Mouse (Mus musculus) heart, postnatal 36 days (tissue): ENCODE results near the gene Gm5168. TPM values are rescaled to one million over a fixed set of nuclear protein-coding genes. Genes with fewer than 3 reads are reported as not detected.
"Not testable (repeated sequence)": the region's sequence is repeated elsewhere in the genome, so short reads cannot be mapped to it uniquely, and the experiment has no call there.

Experiments
- DNase-seq, 2 experiments: peaks; one replicate each; pipeline ENCODE4 v3.0.0; 2021 to 2022
- intact Hi-C: fragments of 180-260 bp; cut with DNase I; formaldehyde crosslinking; loops from one replicate; pipeline ENCODE4 v1.15.1; 2025
- total RNA-seq, 2 experiments: library from RNA; stranded (reverse); gene quantifications; 2 replicates each; pipeline ENCODE4 v1.2.3; 2021

Gm5168 gene
- not detected for total RNA-seq

DNA sequence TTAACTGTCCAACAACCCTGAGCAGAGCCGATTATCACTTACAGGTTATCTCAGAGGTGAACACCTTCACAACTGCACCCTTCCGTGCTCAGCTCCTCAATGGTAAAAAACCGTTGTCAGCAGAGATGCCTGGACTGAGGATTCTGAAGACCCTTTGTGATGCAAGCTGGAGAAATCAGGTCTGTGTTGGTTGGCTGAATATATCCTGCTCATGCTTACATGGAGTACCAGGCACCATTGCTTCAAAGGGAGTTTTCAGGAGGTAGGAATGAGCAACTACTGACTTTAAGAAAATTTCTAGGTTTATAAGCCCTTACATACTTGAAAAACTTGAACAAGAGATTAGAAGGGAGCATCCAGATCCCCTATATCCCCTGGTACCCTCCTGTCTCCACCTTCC lies at the start of gene Gm5168:
TSS of gene Gm5168 (minus strand) at position 101 of the 400 bp plus-strand sequence.
- DNase-seq, intact Hi-C loops: not testable (repeated sequence)

Other genes starting within 250 kb of the Gm5168 start
- not detected for gene Gm2012, start 180.3 kb upstream of the Gm5168 start, total RNA-seq